Mouse (Mus musculus) testis, postnatal 10 days (tissue): ENCODE data around the gene Cx3cr1.

Experiments
- DNase-seq: peaks from one replicate; pipeline ENCODE4 v3.0.0; 2021; ENCODE audit warnings: low spot score

Gene Cx3cr1

DNA sequence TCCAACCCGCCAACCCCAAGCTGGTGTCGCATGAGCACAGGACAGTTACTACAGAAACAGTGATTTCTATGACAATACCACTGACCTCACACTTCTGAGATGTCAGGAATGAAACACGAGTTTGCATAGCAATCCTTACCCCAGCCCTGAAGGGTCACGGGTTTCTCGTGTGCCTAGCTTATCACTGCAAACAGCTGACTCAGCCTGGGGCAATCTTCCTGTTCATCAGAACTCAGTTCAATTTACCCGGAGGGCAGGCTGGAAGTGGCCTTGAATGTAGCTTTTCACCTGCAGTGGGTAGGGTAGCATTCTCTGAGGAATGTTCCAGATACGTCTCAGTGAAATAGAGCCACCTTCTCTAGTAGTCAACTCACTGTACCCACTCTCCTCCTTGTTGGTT is 75.5 kb downstream of the Cx3cr1 start:
- no peak for DNase-seq

DNA sequence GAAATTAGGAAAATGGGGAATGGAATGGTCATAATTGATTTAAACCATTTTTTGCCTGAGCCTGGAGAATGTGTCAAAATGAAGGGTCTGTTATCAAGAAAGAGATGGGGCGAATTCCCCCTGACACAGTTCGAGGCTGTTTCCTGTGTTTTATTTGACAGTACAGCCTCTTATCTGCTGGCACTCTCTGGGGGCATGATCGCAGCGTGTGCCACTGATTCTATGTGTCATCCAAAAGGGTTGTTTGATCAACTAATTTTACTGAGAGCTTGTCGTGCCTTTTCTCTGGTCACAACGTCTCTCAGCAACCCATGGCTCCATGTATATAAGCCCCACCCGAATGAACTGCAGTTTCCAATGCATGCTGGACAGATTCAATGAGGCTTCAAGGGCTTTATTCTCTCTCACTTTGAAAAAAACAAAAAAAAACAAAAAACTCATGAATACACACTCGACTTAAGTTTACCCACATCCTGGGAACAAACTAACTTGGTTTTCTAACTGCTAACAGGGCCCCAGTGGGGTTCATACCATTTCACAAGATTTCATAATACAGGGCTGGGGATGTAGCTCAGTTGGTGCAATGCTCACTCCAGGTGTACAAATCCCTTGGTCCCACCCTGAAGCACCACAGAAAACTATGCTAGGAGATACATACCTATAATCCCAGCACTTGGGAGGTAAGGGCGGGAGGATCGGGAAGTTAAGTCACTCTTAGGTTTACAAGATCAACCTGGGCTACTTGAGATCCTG is 76.4 kb downstream of the Cx3cr1 start:
- DNase-seq: no peak

DNA sequence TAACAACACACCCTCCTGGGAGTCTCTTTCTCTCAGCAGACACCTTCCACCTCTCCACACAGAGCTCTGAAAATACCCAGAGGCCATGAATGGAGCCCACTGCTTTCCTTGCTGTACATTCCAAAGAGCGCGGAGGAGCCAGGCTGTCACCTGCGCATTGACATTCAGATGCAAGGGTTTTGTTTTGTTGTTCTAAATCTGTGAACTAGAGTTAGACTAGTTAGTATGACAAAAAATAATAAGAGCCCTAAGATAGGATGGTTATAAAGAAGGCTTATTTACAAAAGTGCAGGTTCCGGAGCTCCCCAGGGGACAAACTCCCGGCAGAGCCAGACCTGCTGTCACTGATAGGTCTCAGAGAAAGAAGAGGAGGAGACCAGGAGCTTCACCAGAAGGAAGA is 78.4 kb downstream of the Cx3cr1 start:
- no peak for DNase-seq

DNA sequence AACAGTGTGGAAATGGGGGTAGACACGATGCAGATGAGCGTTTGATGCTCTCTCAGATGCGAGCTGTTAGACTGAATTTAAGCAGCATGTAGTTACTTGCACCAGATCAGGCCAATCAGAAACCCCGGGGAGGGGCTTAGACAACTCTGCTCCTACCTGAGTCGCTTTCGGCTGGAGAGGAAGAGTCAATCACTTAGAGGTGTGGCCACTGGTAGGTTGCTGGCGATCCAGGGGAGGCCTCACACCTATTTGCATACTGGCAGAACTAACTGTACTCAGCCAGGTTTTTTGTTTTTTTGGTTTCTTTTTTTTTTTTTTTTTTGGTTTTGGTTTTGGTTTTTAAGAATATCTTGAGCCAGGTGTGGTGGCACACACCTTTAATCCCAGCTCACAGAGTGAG is 81.4 kb downstream of the Cx3cr1 start:
- no peak for DNase-seq

DNA sequence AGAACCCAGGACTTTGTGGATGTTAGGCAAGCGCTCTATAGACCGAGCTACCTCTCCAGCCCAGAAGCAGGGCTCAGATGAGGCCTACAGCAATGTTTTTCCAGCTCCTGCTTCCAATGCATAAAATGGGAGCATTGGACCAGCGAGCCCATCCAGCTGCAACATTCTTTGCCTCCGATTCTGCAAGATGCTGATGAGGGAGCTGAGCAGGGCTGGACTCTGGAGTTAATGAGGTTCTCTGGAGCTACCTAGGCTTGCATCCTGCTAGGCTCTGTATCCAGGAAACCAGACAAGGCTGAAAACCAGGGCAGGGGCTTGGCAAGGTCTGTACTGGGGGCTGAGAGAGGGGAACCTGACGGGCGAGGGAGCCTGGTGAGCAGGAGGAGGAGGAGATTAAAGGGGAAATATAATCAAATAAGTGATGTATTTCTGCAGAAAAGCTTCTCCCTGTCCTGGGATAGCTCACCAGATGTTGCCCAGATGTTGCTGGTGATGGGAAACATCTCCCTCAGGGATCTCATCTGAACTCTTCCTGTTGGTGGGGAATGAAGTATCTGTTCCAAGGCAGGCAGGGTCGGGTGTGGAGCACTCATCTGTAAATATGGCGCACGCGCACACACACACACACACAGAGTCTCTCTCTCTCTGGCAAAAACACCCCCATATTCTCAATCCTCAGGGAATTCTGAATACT is 83.7 kb downstream of the Cx3cr1 start:
- no peak for DNase-seq

DNA sequence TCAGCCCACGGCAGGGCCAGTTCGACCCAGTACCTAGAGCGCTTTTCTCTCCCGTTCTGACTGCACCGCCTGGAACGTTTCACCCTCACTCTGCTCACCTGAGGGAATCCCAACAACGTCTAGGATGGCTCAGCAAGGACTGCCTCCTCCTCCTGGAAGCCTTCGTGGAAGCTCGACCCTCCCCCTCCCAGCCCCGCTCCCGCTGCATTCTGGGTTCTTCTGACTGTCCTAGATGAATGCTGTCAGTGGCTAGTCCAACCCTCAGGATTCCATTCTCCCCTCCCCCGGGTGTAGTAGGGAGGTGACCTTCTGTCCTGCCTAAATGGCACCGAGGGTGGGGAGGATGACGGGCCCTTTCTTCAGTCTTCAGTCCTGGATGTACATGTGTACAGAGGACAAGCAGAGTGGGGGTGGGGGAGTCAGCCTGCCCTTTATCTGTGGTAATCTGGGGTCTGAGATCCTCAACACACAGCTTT is 85.1 kb downstream of the Cx3cr1 start, which contains the start of gene Csrnp1:
Gene Csrnp1 (minus strand): TSS at position 123 of the 476 bp plus-strand sequence.
- DNase-seq: no peak

DNA sequence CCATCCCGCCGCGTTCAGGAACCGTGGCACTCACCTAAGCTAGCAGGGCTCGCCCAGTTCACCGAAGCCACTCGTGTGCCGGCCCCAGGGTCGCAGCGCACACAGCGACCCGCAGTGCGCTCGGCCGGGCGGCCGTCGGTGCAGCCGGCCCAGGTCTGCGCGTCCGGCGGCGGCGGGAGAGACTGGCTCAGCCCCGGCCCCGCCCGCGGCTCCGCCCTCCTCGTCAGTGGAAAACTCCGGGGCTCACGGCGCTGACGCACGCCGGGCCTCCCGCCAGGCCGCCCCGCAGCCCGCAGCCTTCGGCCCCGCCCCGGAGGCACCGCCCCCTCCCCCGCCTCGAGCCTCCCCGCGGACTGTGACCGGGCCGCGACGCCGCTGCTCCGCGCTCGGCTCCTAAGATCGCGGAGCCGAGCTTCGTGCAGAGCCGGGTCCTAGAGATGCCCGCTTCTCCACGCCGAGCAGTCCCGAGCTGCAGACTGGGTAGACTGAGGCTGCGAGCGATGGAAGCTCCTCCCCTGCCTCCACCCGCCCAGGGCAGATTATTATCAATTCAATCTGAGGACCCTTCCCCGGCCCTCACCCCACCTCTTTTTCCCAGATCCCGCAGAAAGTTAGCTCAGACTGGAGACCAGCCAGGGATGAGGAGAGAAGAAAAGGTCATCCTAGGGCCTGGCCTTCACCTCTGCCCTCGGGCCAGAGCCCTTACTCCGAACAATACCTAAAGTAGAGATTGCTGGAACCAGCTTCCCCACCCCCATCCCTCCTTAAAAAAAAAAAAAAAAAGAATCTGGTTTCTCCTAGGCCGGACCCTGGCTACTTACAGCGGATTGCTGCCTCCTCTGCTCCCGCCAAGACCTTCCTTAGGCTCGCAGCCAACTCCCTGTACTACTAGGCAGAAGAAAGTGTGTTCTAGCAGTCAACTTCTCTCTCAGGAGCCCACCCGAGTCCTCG is 85.8 kb downstream of the Cx3cr1 start:
- peak; percentile 96 for DNase-seq

DNA sequence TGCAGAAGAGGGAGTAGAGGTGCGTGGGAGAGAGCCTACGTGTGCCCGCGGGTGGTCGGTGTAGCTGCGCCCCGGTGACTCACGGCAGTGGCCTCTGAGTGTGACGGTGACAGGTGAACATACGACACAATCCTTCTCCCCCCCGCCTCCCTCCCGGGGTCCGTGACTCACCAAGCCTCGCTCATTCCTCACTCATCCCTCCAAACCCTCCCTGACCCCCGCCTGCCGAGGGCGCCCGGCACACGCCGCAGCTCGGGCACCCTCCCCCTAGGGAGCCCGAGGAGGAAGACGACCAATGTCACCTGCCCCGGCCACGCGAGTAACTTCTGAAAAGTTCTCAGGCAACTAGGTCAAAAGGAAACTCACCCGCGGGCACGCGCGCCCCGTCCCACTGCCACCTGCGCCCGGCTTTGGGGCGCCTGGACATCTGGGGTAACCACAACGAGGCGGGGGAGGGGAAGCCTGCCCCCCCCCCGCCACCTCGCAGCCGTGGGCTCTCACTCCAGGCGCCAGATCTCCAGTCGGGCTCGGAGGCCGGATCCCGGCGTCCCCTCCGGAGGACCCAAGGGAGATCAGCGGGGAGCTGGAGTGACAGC is 86.6 kb downstream of the Cx3cr1 start:
- DNase-seq: peak; percentile 66

DNA sequence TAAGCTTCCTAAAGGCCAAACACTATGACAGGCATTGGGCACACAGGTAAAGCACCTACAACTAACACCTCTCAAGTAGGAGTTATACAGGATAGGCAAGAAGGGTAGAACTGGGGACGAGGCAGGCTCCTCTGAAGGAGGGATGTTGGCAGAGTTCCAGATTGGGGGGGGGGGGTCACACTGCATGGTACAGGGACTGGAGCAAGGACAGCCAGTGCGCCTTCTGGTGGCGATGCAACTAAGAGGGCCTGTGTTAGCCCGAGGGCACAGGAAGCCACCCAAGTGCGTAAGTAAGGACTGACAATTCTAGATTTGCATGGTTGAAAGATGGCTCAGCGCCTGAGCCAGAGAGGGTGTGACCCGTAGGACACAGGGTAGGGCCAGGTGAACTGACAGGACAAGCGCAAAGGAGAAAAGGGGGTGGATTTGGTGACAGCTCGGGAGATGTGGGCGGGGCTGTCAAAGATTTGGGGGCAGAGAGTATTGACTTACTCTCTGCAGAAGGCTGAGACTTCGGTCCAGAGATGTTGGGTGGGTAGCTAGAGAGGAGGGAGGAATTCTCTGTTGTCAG is 87.4 kb downstream of the Cx3cr1 start:
- DNase-seq: peak; percentile 73

DNA sequence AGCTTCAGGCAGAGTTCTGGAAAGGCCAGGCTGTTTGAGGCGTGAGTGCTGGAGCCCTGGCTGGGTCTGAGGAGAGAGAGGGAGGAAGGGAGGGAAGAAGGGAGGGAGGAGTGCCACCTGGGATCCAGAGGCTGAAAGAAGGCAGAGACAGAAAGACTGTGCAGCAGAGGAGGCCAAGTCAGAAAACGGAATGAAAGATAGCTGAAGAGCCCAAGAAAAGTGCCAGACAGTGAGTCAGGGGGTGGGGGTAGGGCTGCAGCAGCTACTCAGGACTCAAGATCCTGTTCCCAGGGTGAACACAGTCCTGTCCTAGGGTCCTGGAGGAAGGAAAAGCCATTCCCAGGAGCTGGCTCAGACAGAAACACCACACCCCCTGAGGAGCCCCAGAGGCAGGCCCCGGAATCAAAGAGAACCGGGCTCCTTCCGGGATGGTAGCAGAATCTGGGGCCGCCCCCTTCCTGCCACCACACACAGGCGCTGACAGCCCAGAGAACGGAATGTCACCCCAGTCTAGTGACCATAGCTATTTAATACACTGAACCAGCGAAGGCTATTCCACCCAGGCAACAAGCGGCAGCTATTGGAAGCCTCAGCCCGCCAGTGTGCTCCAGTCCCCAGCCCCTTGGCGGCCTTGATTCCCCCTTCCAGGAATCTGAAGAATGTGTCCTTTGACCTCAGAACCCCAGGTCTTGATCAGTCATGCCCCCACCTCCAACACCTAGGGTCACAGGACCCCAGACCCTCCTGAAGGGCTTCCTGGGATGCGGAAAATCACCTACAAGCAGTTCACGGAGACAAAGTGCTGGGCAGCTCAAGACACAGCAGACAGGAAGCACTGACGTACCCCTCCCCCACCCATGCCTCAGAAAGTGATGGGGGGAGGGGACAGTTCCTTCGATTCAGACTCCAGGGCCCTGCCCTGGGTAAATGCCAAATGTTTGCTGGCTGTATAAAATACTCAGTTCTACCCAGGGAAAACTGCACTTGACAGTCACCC is 88.2 kb downstream of the Cx3cr1 start:
- peak; percentile 71 for DNase-seq

DNA sequence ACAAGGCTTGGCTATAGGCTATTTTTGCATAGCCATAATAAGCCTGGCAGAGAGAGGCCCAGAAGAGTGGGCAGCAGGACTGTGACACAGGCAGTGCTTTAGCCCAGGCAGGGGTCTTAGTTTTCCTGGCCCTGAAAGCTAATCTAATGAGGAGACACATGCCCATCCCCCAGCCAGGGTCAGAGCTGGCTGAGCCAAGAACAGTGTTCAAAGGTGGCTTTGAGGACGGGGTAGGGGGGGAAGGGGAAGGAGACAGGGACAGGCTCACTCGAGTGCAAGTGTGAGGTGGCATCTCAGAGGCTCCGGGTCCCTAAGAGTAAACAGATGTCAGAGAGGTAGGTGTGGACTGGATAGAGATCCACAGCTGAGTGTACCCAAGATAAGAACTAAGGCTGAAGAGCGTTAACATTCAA is 88.9 kb downstream of the Cx3cr1 start:
- DNase-seq: no peak

DNA sequence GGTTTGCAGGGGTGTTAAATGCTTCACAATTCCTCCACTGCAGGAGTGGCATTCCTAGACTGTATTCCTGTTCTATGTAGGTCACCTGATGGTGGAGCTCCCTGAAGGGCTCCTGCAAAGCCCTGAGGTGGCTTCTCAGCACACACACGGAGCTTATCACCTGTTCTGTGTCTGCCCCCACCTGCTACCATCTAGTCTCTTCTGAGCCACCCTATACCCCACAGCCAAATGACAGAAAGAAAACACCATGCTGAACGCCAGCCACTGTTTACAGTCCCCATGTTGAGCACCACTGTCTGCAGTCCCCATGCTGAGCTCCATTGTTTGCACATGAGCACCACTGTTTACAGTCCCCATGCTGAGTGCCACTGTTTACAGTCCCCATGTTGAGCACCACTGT is 89.9 kb downstream of the Cx3cr1 start:
- no peak for DNase-seq

DNA sequence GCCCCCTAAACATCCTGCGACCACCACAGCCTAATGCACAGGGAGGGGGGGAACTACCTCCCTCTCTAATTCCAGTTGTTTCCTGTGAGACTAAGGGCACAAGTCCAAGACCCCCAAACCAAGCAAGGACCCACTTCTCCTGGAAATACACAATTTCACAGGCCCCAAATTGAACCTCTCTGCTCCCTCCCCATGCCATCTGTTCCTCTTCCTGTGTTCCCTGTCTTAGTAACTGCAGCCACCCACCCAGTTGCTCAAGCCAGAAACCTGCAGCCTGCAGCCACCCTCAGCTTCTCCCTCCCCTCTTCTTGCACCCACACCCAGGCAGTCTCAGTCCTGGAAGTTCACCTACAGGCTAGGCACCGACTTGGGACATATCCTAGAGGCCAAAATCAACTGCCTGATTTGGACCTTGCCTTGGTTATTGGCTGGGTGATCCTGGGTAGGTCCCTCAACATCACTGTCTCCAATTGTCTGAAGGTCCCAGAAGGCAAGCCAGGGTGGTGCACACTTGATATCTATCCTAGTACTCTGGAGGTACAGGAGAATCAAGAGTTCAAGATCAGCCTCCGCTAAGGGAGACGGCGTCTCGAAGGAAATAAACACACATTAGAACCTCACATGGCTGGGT is 90.8 kb downstream of the Cx3cr1 start:
- no peak for DNase-seq

DNA sequence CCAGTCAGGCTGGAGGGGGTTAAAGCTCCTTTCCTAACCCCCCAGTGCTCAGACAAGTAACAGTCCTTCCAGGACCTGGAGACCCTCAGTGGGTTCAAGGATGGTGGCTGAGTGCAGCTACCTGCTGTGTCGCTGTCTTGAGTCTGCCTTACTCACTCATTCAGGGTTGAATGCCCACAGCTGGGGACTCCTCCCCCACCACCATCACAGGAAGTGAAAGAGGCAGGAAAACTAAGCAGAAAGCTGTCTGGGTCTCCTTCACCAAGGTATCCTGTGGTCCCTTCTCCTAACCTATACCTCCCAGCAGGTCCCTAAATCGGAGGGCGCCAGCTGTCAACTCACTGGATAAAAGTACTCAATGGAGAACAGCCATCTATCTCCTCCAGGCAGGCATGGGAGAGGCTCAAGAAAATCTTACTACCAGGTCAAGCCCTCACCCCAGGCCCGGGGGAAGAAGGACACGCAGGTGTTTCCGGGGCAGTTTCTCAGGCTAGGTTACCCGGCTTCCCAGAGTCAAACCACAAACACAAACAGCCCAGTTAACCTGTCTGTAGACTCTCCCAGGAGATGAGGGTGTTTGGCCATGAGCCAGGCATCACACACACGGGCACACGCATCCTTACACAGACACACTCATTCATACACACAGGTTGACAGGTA is 91.4 kb downstream of the Cx3cr1 start:
- DNase-seq: peak; percentile 50

DNA sequence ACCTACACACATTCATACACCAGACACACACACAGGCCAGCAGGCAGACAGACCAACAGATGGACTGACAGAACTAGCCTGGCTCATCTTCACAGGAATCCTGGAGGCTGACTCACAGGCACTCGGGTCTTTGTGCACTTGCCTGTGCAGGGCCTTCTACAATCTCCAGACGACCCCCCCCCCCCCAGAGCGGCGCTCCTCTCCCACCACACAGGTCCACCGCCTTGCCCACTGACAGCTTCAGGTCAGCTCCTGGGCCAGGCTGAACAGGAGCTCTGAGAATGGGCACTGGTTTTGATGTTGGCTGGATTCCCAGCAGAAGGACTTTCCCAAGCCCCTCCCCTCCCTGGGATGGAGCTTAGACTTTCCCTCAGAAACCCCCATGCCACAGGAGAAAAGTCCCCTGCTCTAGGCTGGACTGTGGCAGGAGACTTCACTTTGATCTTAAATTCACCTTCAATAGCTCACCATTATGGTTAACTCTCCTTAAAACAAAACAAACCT is 92.1 kb downstream of the Cx3cr1 start:
- DNase-seq: peak; percentile 43

DNA sequence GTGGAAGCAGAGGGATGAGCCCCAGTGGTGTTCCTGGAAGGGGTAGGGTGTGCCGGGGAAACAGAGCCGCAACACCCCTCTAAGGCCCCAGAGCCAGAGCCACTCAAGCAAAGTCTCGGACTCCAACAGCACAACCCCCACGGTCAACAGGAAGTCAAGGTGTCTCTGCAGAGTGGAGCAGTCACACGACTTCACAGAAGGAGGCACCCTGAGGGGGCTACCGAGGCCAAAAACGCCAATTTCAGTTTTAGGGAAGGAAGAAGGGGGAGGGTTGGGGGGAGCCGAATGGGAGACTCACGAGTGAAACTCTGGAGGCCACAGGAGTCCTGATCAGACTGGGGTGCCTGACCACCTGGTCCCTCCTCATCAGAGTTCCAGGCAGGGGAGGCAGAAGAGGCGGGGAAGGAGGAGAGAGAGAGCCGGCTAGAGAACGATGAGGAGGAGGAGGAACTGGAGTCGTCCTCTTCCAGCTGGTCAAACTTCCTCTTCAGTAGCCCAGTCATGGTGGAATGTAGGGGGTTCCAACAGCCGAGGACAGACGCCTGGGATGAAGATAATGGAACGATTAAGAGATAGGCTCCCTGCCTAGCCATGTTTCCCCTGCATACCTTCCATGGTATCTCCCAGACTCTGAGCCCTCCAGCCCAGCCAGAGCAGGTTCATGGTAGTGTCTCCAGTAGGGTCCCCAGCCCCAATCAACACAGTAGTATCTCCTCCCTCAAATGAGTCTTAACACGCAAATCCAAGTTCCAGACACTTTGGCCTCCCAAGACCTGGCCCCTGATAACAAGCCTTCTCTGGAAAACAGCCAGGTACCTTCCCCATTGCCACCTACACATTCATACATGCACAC is 92.7 kb downstream of the Cx3cr1 start:
- DNase-seq: peak; percentile 40

DNA sequence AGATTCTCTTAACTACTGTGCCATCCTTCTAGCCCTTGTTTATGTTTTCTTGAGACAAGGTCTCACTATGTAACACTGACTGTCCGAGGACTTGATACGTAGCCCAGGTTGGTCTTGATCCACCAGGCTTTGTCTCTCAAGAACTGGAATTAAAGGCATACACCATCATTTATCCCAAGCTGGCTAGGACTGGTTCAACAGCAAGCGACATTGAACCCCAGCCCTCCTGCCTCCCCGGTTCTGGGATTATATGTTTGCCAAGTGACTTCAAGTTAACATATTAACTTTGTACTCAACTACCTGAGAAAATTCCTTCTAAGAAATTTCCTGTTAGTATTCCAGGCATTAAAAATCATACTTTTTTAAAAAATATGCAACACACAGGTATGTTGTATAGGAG is 94.4 kb downstream of the Cx3cr1 start:
- no peak for DNase-seq

DNA sequence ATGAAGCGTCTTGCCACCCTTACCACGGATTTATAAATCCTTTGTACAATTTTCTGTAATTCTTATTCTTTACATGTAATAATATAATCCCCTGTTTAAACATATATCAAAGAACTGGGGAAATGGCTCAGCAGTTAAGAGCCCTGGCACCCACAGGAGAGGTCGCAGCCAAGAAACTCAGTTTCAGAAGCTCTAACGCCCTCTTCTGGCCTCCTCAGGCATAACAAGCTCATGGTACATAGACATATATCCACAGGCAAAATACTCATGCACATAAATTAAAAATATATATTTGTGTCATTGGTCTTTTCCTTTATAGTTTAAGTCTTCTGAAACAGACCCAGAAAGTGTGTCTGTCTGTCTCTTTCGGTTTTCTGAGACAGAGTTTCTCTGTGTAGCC is 95.1 kb downstream of the Cx3cr1 start:
- peak; percentile 53 for DNase-seq
